Mouse (Mus musculus) heart, postnatal 0 days (tissue): ENCODE data around the gene Mul1. TPM values are rescaled to one million over a fixed set of nuclear protein-coding genes. Genes with fewer than 3 reads are reported as not detected.

Source experiments
- ATAC-seq: fragments of 200-750 bp; cut with Nextera tagmentation; 2 replicates; pipeline ENCODE4 v1.8.0; 2017; ENCODE audit warnings: low read depth, moderate number of reproducible peaks, moderate library complexity; ENCODE audit not compliant: insufficient read depth
- DNase-seq: peaks from one replicate; pipeline ENCODE4 v3.0.0-alpha.2; 2016; ENCODE audit warnings: low spot score
- H3K27ac ChIP-seq: fragments of 300-500 bp; sonication (generic); 2 replicates; pipeline ENCODE4 v1.5.1; 2014; ENCODE audit warnings: low read depth, mild to moderate bottlenecking
- H3K27me3 ChIP-seq: fragments of 300-500 bp; sonication (generic); 2 replicates; pipeline ENCODE4 v1.6.1; 2014; ENCODE audit warnings: low read length, mixed read lengths; ENCODE audit not compliant: control insufficient read depth, insufficient read depth
- H3K36me3 ChIP-seq: fragments of 300-500 bp; sonication (generic); replicated peaks from 2 replicates; pipeline ENCODE4 v1.6.1; 2014; ENCODE audit warnings: low read length, mixed read lengths; ENCODE audit not compliant: control insufficient read depth, insufficient read depth
- H3K4me1 ChIP-seq: fragments of 300-500 bp; sonication (generic); 2 replicates; pipeline ENCODE4 v1.6.1; 2014; ENCODE audit warnings: antibody characterized with exemption; ENCODE audit not compliant: control insufficient read depth, insufficient read depth
- H3K4me2 ChIP-seq: fragments of 300-500 bp; sonication (generic); 2 replicates; pipeline ENCODE4 v1.6.1; 2014; ENCODE audit warnings: low read depth, mild to moderate bottlenecking, low read length, moderate library complexity
- H3K4me3 ChIP-seq: fragments of 300-500 bp; sonication (generic); 2 replicates; pipeline ENCODE4 v1.5.1; 2014; ENCODE audit warnings: low read depth, low read length
- H3K9ac ChIP-seq: fragments of 300-500 bp; sonication (generic); replicated peaks from 2 replicates; pipeline ENCODE4 v1.6.1; 2014; ENCODE audit warnings: low read depth, low read length, mixed read lengths
- H3K9me3 ChIP-seq: fragments of 300-500 bp; sonication (generic); replicated peaks from 2 replicates; pipeline ENCODE4 v1.6.1; 2016; ENCODE audit warnings: low read length; ENCODE audit not compliant: control insufficient read depth
- CTCF ChIP-seq: IDR thresholded peaks from 2 replicates; pipeline ENCODE4 v1.5.1; 2016; ENCODE audit warnings: antibody characterized with exemption, control low read depth, low read depth
- EP300 ChIP-seq: IDR thresholded peaks from 2 replicates; pipeline ENCODE4 v1.6.1; 2016; ENCODE audit warnings: antibody characterized with exemption, low read depth
- WGBS: fragments of 180-500 bp; shearing (Covaris S2); extraction: QIAGEN DNeasy Blood & Tissue Kit; methylation state at CpG from one replicate; pipeline ENCODE4 v1.1.7; 2014; 5-methylcytosine and 5-hydroxymethylcytosine counted together
- polyA plus RNA-seq: library from polyadenylated mRNA; unstranded; fragments of >200 nt; fragmentation: Nextera tagmentation; extraction: Ambion mirVana; gene quantifications from 2 replicates; pipeline ENCODE4 v1.2.1, GENCODE M21; 2015
- total RNA-seq: library from RNA; depleted of rRNA; stranded (reverse); fragments of >200 nt; gene quantifications from 2 replicates; pipeline ENCODE4 v1.2.3, GENCODE M21; 2014; ENCODE audit warnings: low replicate concordance

Mul1 gene
- total and polyA plus RNA-seq, 2 experiments from 2014 or later = 30.0 to 40.6 TPM

GRCm38 (mm10) chr4:138446981-138447380, 12.5 kb downstream of the Mul1 start:
- H3K4me1 ChIP-seq = no peaks in the 10 kb centered on the region
- no peak for TF ChIP-seq CTCF
- TF ChIP-seq EP300 = no peak
- 20% methylated on average over 13 of the region's 13 CpGs for WGBS

GRCm38 (mm10) chr4:138447387-138447786, 12.9 kb downstream of the Mul1 start:
- no peak overlapping the region for H3K9ac ChIP-seq

More at GRCm38 (mm10) chr4:138446981-138447380, 12.5 kb downstream of the Mul1 start:
- ATAC-seq (no peak), DNase-seq (no peak)
- no peak overlapping the region for H3K27ac ChIP-seq
- H3K4me2 ChIP-seq = no peak overlapping the region
- H3K36me3 ChIP-seq = 0 out of 2 replicates have a peak, but pooled peaks cover under 1% of the 10 kb centered on the region
- H3K4me3 ChIP-seq = no peak overlapping the region
- no peaks in the 10 kb centered on the region for H3K9me3 ChIP-seq
- no peak overlapping the region for H3K9ac ChIP-seq
- H3K27me3 ChIP-seq = peaks cover 22% of the 10 kb centered on the region

GRCm38 (mm10) chr4:138447827-138448602, 13.5 kb downstream of the Mul1 start:
- peaks cover 33% of the 10 kb centered on the region for H3K27me3 ChIP-seq
- 44% methylated on average over 15 of the region's 15 CpGs for WGBS
- no peak; the same call in 1 of the 2 replicates for ATAC-seq

More at GRCm38 (mm10) chr4:138447387-138447786, 12.9 kb downstream of the Mul1 start:
- H3K9me3 ChIP-seq = no peaks in the 10 kb centered on the region
- DNase-seq = peak; percentile 72
- no peak overlapping the region for H3K4me3 ChIP-seq
- no peaks in the 10 kb centered on the region for H3K4me1 ChIP-seq
- peak; percentile 84 for ATAC-seq
- no peak for TF ChIP-seq EP300
- TF ChIP-seq CTCF = peak; percentile 99
- H3K27me3 ChIP-seq = peaks cover 27% of the 10 kb centered on the region
- no peaks in the 10 kb centered on the region for H3K36me3 ChIP-seq
- no peak overlapping the region for H3K4me2 ChIP-seq
- H3K27ac ChIP-seq = no peak overlapping the region
- WGBS = 0% methylated on average over 8 of the region's 8 CpGs

GRCm38 (mm10) chr4:138448872-138449615, 14.6 kb downstream of the Mul1 start:
- 54% methylated on average over 7 of the region's 7 CpGs for WGBS

More at GRCm38 (mm10) chr4:138447827-138448602, 13.5 kb downstream of the Mul1 start:
- Histone ChIP-seq H3K36me3 (no peaks in the 10 kb centered on the region), H3K9ac (no peak overlapping the region), H3K4me1 (no peaks in the 10 kb centered on the region), H3K4me2 (no peak overlapping the region), H3K27ac (no peak overlapping the region), H3K9me3 (no peaks in the 10 kb centered on the region), H3K4me3 (no peak overlapping the region)
- TF ChIP-seq EP300 (no peak), CTCF (no peak)
- DNase-seq = no peak

GRCm38 (mm10) chr4:138449636-138450314, 15.3 kb downstream of the Mul1 start:
- no peak for TF ChIP-seq CTCF
- no peak for TF ChIP-seq EP300
- Histone ChIP-seq H3K9me3 (no peaks in the 10 kb centered on the region), H3K27me3 (peaks cover 38% of the 10 kb centered on the region), H3K4me3 (no peak overlapping the region), H3K9ac (no peak overlapping the region), H3K4me1 (no peaks in the 10 kb centered on the region), H3K36me3 (no peaks in the 10 kb centered on the region), H3K27ac (no peak overlapping the region), H3K4me2 (no peak overlapping the region)
- no peak for ATAC-seq
- 61% methylated on average over 12 of the region's 12 CpGs for WGBS
- DNase-seq = no peak

More at GRCm38 (mm10) chr4:138448872-138449615, 14.6 kb downstream of the Mul1 start:
- Histone ChIP-seq H3K9ac (no peak overlapping the region), H3K4me2 (no peak overlapping the region), H3K36me3 (no peaks in the 10 kb centered on the region), H3K4me1 (no peaks in the 10 kb centered on the region), H3K27ac (no peak overlapping the region), H3K9me3 (no peaks in the 10 kb centered on the region), H3K4me3 (no peak overlapping the region), H3K27me3 (peaks cover 38% of the 10 kb centered on the region)
- TF ChIP-seq EP300 (no peak), CTCF (no peak)
- no peak for ATAC-seq
- no peak for DNase-seq
